Mouse (Mus musculus): Measurements from ENCODE around the gene Nudt8.
A peak's percentile ranks its signal among the peaks of the same experiment; 100 is the strongest.

Nudt8 gene

GRCm38 (mm10) chr19:3988066-3988465 is 12.3 kb upstream of the Nudt8 start:
- DNase-seq (ENCODE audit: low read depth), result no peak

- DNase-seq (ENCODE audit: low read depth), result no peak
Observed at GRCm38 (mm10) chr19:3988750-3989149, 11.6 kb upstream of the Nudt8 start.

- DNase-seq (ENCODE audit: low read depth), result no peak
Observed at GRCm38 (mm10) chr19:3990804-3991203, 9.6 kb upstream of the Nudt8 start.

GRCm38 (mm10) chr19:3991562-3991961 is 8.8 kb upstream of the Nudt8 start:
- no peak for DNase-seq (ENCODE audit: low read depth)

GRCm38 (mm10) chr19:3991966-3992365 is 8.4 kb upstream of the Nudt8 start:
- DNase-seq (ENCODE audit: low read depth), result no peak

GRCm38 (mm10) chr19:3992416-3992815 is 8.0 kb upstream of the Nudt8 start, which contains the start of gene Tbx10:
Tbx10 (plus strand) TSS chr19:3992752.
- DNase-seq (ENCODE audit: low read depth), result no peak

- no peak for DNase-seq (ENCODE audit: low read depth)
Observed at GRCm38 (mm10) chr19:3994932-3995331, 5.4 kb upstream of the Nudt8 start.

GRCm38 (mm10) chr19:3995505-3995904 is 4.9 kb upstream of the Nudt8 start:
- DNase-seq (ENCODE audit: low read depth), result no peak

GRCm38 (mm10) chr19:3996106-3996505 is 4.3 kb upstream of the Nudt8 start:
- DNase-seq (ENCODE audit: low read depth), result no peak

GRCm38 (mm10) chr19:3996747-3997146 is 3.6 kb upstream of the Nudt8 start:
- no peak for DNase-seq (ENCODE audit: low read depth)

GRCm38 (mm10) chr19:3997231-3997630 is 3.1 kb upstream of the Nudt8 start:
- DNase-seq (ENCODE audit: low read depth), result no peak

- no peak for DNase-seq (ENCODE audit: low read depth)
Observed at GRCm38 (mm10) chr19:3998335-3998734, 2.0 kb upstream of the Nudt8 start.

- no peak for DNase-seq (ENCODE audit: low read depth)
Observed at GRCm38 (mm10) chr19:3999121-3999730, 1.2 kb upstream of the Nudt8 start.

- DNase-seq (ENCODE audit: low read depth), result no peak
Observed at GRCm38 (mm10) chr19:4000949-4001525, 657 bp downstream of the Nudt8 start.

GRCm38 (mm10) chr19:4001752-4002151 is 1.4 kb downstream of the Nudt8 start:
- no peak for DNase-seq (ENCODE audit: low read depth)

GRCm38 (mm10) chr19:4003112-4003511 is 2.7 kb downstream of the Nudt8 start, which contains the start of gene Doc2g:
Doc2g (plus strand) TSS chr19:4003313.
- DNase-seq (ENCODE audit: low read depth), result no peak

- no peak for DNase-seq (ENCODE audit: low read depth)
Observed at GRCm38 (mm10) chr19:4003641-4004040, 3.3 kb downstream of the Nudt8 start.

- DNase-seq (ENCODE audit: low read depth), result no peak
Observed at GRCm38 (mm10) chr19:4004331-4004730, 4.0 kb downstream of the Nudt8 start.

GRCm38 (mm10) chr19:4005091-4005490 is 4.7 kb downstream of the Nudt8 start:
- DNase-seq (ENCODE audit: low read depth), result no peak

GRCm38 (mm10) chr19:4005971-4006370 is 5.6 kb downstream of the Nudt8 start:
- no peak for DNase-seq (ENCODE audit: low read depth)

GRCm38 (mm10) chr19:4011086-4011485 is 10.7 kb downstream of the Nudt8 start:
- no peak for DNase-seq (ENCODE audit: low read depth)

- DNase-seq (ENCODE audit: low read depth), result peak; percentile 99
Observed at GRCm38 (mm10) chr19:4012432-4013022, 12.1 kb downstream of the Nudt8 start, which contains the start of gene Ndufv1. Ndufv1 (minus strand) TSS chr19:4012806.

- DNase-seq (ENCODE audit: low read depth), result no peak
Observed at GRCm38 (mm10) chr19:4013066-4013465, 12.7 kb downstream of the Nudt8 start.

GRCm38 (mm10) chr19:4014802-4015201 is 14.4 kb downstream of the Nudt8 start:
- no peak for DNase-seq (ENCODE audit: low read depth)
